Mouse (Mus musculus): Measurements from ENCODE around the gene Tmco3. TPM values are rescaled to one million over a fixed set of nuclear protein-coding genes. Genes with fewer than 3 reads are reported as not detected.

Tmco3 gene
- 32.1 and 35.0 TPM in 2 replicates for polyA plus RNA-seq (2015; fragmentation: Nextera tagmentation; extraction: Ambion mirVana)

DNA sequence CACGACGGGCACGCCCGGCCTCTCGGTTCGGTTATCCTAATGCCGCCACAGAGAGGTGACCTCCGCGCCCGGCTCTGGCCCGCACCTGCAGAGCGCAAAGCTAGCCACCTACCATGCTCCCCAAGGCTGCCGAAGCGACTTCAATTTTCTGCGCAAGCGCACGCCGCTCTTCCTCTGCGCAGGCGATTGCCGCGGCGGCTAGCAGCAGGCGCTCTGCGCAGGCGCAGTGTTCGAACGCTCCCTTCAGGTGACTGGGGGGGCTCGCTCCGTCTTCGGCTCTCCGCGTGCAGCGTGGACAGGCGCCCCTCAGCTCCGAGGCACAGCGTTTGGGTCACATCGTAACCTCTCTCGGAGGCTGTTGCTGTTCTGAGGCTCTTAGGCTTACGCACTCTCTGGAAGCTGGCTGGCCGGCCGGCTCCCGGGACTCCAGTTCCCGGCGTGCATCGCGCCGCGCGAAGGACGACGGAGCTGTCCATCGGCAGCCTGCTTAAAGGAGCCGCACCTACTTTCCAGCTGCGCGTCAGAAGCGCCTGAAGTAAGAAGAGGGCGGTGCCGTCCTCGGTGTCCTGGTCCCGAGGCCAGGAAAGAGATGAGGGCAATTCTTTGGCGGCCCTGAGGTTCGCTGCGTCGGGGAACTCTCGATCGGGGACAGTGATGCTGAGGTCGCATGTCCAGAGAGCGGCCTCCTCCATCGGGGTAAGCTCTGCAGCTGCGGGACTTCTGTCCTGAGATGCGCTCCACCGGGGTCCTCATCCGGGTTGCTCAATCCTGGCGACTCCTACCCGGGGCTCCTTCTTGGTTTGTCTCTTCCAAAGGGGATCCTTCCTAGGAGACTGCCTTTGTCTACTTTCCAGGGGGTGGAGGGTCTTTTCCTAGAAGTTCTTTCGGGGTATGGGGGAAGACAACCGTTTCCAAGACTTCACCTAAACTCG is at the start of gene Tmco3, which contains the start of gene Dcun1d2:
Gene Tmco3 (plus strand): TSS at position 499 of the 932 bp plus-strand sequence.
Gene Dcun1d2 (minus strand): TSS at position 440 of the 932 bp plus-strand sequence.
- peaks cover 22% of the 10 kb centered on the region for H3K4me1 ChIP-seq (ENCODE audit: control insufficient read depth, insufficient read depth, low read length)
- under 1% methylated on average over 79 of the region's 79 CpGs for WGBS
- no peaks in the 10 kb centered on the region for H3K9me3 ChIP-seq (replicated peaks; ENCODE audit: control insufficient read depth, low read length)
- H3K27me3 ChIP-seq (ENCODE audit: control insufficient read depth, insufficient read depth, low read length) = no peaks in the 10 kb centered on the region
- H3K36me3 ChIP-seq (ENCODE audit: control insufficient read depth, insufficient read depth) = peaks cover 6% of the 10 kb centered on the region; the same call in 1 of the 2 replicates
- H3K4me3 ChIP-seq (ENCODE audit: low read length) = peak within 1 kb of the TSS; percentile 92
- peak within 1 kb of the TSS; percentile 96 for H3K27ac ChIP-seq (ENCODE audit: low read length)
- peak; percentile 91 for ATAC-seq (replicated peaks; ENCODE audit: extremely low read depth, insufficient read depth, low FRiP score)
- H3K4me2 ChIP-seq (ENCODE audit: low read depth, low read length) = peak within 1 kb of the TSS; percentile 98
- peak within 1 kb of the TSS; percentile 79 for H3K9ac ChIP-seq (ENCODE audit: low read length)

DNA sequence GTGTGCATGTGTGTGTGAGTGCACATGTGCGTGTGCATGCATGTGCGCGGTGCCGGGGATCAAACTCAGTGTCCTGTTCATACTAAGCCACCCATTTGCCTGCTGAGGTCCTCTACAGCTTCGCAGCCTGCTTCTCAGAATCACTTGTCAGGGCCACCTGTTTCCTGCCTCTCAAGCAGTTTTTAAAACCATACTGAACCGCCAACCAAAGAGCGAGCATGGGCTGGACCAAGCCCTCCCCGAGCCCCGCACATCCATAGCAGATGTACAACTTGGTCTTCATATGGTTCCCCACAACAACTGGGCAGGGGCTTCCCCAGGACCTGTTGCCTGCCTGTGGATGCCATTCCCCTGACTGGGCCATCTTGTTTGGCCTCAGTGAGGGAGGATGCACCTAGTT is 47.9 kb upstream of the Tmco3 start:
- Histone ChIP-seq H3K9ac (ENCODE audit: low read length) (no peak overlapping the region), H3K4me3 (ENCODE audit: low read length) (no peak overlapping the region), H3K9me3 (replicated peaks; ENCODE audit: control insufficient read depth, low read length) (no peaks in the 10 kb centered on the region), H3K27me3 (ENCODE audit: control insufficient read depth, insufficient read depth, low read length) (no peaks in the 10 kb centered on the region), H3K4me2 (ENCODE audit: low read depth, low read length) (no peak overlapping the region), H3K4me1 (ENCODE audit: control insufficient read depth, insufficient read depth, low read length) (peaks cover 18% of the 10 kb centered on the region), H3K36me3 (ENCODE audit: control insufficient read depth, insufficient read depth) (peaks cover 29% of the 10 kb centered on the region), H3K27ac (ENCODE audit: low read length) (no peak overlapping the region)
- no peak for ATAC-seq (replicated peaks; ENCODE audit: extremely low read depth, insufficient read depth, low FRiP score)
- 88% methylated on average over 9 of the region's 9 CpGs for WGBS

- Histone ChIP-seq H3K27ac (ENCODE audit: low read length) (peak overlapping the region; percentile 37), H3K36me3 (ENCODE audit: control insufficient read depth, insufficient read depth) (peaks cover 27% of the 10 kb centered on the region), H3K4me3 (ENCODE audit: low read length) (no peak overlapping the region), H3K4me1 (ENCODE audit: control insufficient read depth, insufficient read depth, low read length) (peaks cover 18% of the 10 kb centered on the region), H3K27me3 (ENCODE audit: control insufficient read depth, insufficient read depth, low read length) (no peaks in the 10 kb centered on the region), H3K9ac (ENCODE audit: low read length) (peak overlapping the region; percentile 26), H3K9me3 (replicated peaks; ENCODE audit: control insufficient read depth, low read length) (no peaks in the 10 kb centered on the region), H3K4me2 (ENCODE audit: low read depth, low read length) (no peak overlapping the region)
- no peak; the same call in 1 of the 2 replicates for ATAC-seq (replicated peaks; ENCODE audit: extremely low read depth, insufficient read depth, low FRiP score)
- 54% methylated on average over 7 of the region's 7 CpGs for WGBS
Observed at GRCm38 (mm10) chr8:13240691-13241090, 47.3 kb upstream of the Tmco3 start.

- peaks cover 33% of the 10 kb centered on the region for H3K36me3 ChIP-seq (ENCODE audit: control insufficient read depth, insufficient read depth)
- H3K4me1 ChIP-seq (ENCODE audit: control insufficient read depth, insufficient read depth, low read length) = peaks cover 18% of the 10 kb centered on the region
- ATAC-seq (replicated peaks; ENCODE audit: extremely low read depth, insufficient read depth, low FRiP score) = peak; percentile 76
- no peak overlapping the region for H3K4me2 ChIP-seq (ENCODE audit: low read depth, low read length)
- no peaks in the 10 kb centered on the region for H3K9me3 ChIP-seq (replicated peaks; ENCODE audit: control insufficient read depth, low read length)
- no peak overlapping the region for H3K4me3 ChIP-seq (ENCODE audit: low read length)
- peak overlapping the region; percentile 36; the same call in 1 of the 2 replicates for H3K9ac ChIP-seq (ENCODE audit: low read length)
- WGBS = 57% methylated on average over 10 of the region's 10 CpGs
- no peaks in the 10 kb centered on the region for H3K27me3 ChIP-seq (ENCODE audit: control insufficient read depth, insufficient read depth, low read length)
- H3K27ac ChIP-seq (ENCODE audit: low read length) = peak overlapping the region; percentile 79
Observed at GRCm38 (mm10) chr8:13242985-13243870, 44.8 kb upstream of the Tmco3 start.

GRCm38 (mm10) chr8:13244343-13244880 is 43.6 kb upstream of the Tmco3 start:
- Histone ChIP-seq H3K4me1 (ENCODE audit: control insufficient read depth, insufficient read depth, low read length) (peaks cover 21% of the 10 kb centered on the region), H3K27me3 (ENCODE audit: control insufficient read depth, insufficient read depth, low read length) (no peaks in the 10 kb centered on the region), H3K4me2 (ENCODE audit: low read depth, low read length) (no peak overlapping the region), H3K36me3 (ENCODE audit: control insufficient read depth, insufficient read depth) (peaks cover 36% of the 10 kb centered on the region), H3K27ac (ENCODE audit: low read length) (peak overlapping the region; percentile 63), H3K4me3 (ENCODE audit: low read length) (no peak overlapping the region), H3K9me3 (replicated peaks; ENCODE audit: control insufficient read depth, low read length) (no peaks in the 10 kb centered on the region), H3K9ac (ENCODE audit: low read length) (peak overlapping the region; percentile 13; the same call in 1 of the 2 replicates)
- WGBS = 62% methylated on average over 11 of the region's 11 CpGs
- ATAC-seq (replicated peaks; ENCODE audit: extremely low read depth, insufficient read depth, low FRiP score) = no peak

DNA sequence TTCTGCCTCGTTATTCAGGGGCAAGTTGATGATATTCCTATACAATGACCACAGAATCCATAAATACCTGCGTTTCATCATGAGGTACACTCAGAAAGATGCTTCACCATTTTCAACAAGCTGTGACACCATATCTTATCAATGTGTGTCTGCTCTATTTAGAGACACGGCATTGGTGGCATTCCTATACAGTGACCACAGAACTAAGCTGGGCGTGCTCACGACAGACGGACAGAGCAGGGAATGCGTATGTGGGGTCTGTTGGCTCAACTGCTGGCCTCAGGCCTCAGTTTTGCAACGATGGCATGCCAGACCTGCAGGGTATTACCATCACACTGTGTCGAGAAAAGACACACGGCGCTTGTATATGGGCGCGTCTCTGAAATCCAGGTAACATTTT is 35.2 kb upstream of the Tmco3 start:
- Histone ChIP-seq H3K4me2 (ENCODE audit: low read depth, low read length) (peak overlapping the region; percentile 62), H3K27ac (ENCODE audit: low read length) (peak overlapping the region; percentile 98), H3K4me3 (ENCODE audit: low read length) (peak overlapping the region; percentile 66), H3K36me3 (ENCODE audit: control insufficient read depth, insufficient read depth) (peaks cover 22% of the 10 kb centered on the region; the same call in 1 of the 2 replicates), H3K27me3 (ENCODE audit: control insufficient read depth, insufficient read depth, low read length) (no peaks in the 10 kb centered on the region), H3K9me3 (replicated peaks; ENCODE audit: control insufficient read depth, low read length) (no peaks in the 10 kb centered on the region), H3K4me1 (ENCODE audit: control insufficient read depth, insufficient read depth, low read length) (peaks cover 21% of the 10 kb centered on the region), H3K9ac (ENCODE audit: low read length) (peak overlapping the region; percentile 78)
- peak; percentile 78 for ATAC-seq (replicated peaks; ENCODE audit: extremely low read depth, insufficient read depth, low FRiP score)
- WGBS = 40% methylated on average over 13 of the region's 13 CpGs

DNA sequence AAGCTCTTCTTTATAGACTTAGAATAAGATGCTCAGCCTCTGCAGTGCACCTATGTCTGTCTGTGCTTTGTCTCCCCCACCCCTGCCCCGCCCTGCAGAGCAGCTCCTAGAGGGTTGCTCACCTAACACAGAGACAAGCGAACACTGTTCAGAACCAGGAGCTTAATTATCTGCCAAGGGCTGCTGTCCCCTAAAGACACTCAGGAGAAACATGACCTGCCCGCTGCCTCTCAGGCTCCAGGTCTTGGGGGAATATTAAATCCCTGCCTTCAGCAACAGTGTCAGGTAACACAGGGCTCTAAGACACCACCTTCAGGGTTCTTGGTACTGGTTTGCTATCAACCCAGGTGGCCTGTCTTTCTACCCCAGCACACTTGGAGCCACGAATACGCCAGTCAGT is 34.6 kb upstream of the Tmco3 start:
- Histone ChIP-seq H3K9me3 (replicated peaks; ENCODE audit: control insufficient read depth, low read length) (no peaks in the 10 kb centered on the region), H3K27me3 (ENCODE audit: control insufficient read depth, insufficient read depth, low read length) (no peaks in the 10 kb centered on the region), H3K4me1 (ENCODE audit: control insufficient read depth, insufficient read depth, low read length) (peaks cover 21% of the 10 kb centered on the region), H3K4me3 (ENCODE audit: low read length) (peak overlapping the region; percentile 66), H3K27ac (ENCODE audit: low read length) (peak overlapping the region; percentile 98), H3K9ac (ENCODE audit: low read length) (peak overlapping the region; percentile 78), H3K4me2 (ENCODE audit: low read depth, low read length) (peak overlapping the region; percentile 62), H3K36me3 (ENCODE audit: control insufficient read depth, insufficient read depth) (peaks cover 20% of the 10 kb centered on the region)
- ATAC-seq (replicated peaks; ENCODE audit: extremely low read depth, insufficient read depth, low FRiP score) = 0 out of 2 replicates have a peak, but pooled peaks have one; percentile 24
- WGBS = 44% methylated on average over 5 of the region's 5 CpGs

DNA sequence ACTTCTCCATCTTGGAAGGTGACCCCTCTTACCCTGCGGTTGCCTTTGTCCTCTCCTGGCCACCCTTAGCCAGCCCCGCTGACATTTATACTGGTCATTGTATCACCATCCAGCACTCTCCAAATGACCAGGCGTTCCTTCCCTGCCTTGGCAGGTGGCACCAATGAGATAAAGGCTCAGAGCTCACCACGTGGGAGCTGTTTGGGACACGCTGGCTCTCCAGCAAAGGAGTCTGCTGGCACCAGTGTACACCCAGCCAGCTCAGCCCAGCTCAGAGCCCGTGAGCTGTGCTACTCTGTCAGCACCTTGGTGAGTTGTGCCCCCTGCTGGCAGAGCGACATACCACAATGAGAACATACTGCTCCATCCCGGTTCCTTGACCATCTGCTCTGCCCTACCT is 34.0 kb upstream of the Tmco3 start, which contains the start of gene Adprhl1:
Gene Adprhl1 (minus strand): TSS at position 144 of the 400 bp plus-strand sequence.
- Histone ChIP-seq H3K9ac (ENCODE audit: low read length) (peak within 1 kb of the TSS; percentile 78), H3K27me3 (ENCODE audit: control insufficient read depth, insufficient read depth, low read length) (no peaks in the 10 kb centered on the region), H3K9me3 (replicated peaks; ENCODE audit: control insufficient read depth, low read length) (no peaks in the 10 kb centered on the region), H3K4me3 (ENCODE audit: low read length) (peak within 1 kb of the TSS; percentile 66), H3K36me3 (ENCODE audit: control insufficient read depth, insufficient read depth) (peaks cover 23% of the 10 kb centered on the region), H3K4me2 (ENCODE audit: low read depth, low read length) (peak within 1 kb of the TSS; percentile 62), H3K27ac (ENCODE audit: low read length) (peak within 1 kb of the TSS; percentile 98), H3K4me1 (ENCODE audit: control insufficient read depth, insufficient read depth, low read length) (peaks cover 21% of the 10 kb centered on the region)
- peak; percentile 91 for ATAC-seq (replicated peaks; ENCODE audit: extremely low read depth, insufficient read depth, low FRiP score)
- WGBS = 14% methylated on average over 8 of the region's 8 CpGs
